Mouse (Mus musculus) ZHBTc4 (cell line): ENCODE measurements around the gene Inha.
A peak's percentile ranks its signal among the peaks of the same experiment; 100 is the strongest.

Experiments
- DNase-seq: peaks from one replicate; pipeline ENCODE4 v3.0.0-alpha.2; 2011; ENCODE audit warnings: low read depth, low spot score

Gene Inha

DNA sequence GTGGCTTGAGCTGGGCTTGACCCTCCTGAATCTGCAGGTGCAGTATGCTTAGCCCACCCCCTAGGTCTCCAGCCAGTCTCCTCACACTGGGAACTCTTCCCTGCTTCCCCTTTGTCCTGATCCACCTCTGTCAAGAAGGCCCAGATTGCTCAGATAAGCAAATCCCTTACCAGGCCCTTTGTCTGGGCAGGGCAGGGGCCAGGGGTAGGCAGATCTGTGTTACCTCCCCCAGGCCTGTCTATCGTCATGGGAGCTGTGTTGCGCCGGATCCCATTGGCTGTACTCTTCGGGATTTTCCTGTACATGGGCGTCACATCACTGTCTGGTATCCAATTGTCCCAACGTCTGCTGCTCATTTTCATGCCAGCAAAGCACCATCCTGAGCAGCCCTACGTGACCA is 50.2 kb downstream of the Inha start:
- DNase-seq, result peak; percentile 56

GRCm38 (mm10) chr1:75558388-75559178 is 51.7 kb downstream of the Inha start:
- no peak for DNase-seq

- DNase-seq, result peak; percentile 97
These were observed 52.5 kb downstream of the Inha start for GRCm38 (mm10) chr1:75559212-75559925.
